Mouse (Mus musculus) small intestine, adult 2 months (tissue): ENCODE measurements around the gene Gm9918.

Experiments used
- CTCF ChIP-seq: fragments of 200-500 bp; IDR thresholded peaks from 2 replicates; pipeline ENCODE4 v1.5.1; 2012; ENCODE audit warnings: low read depth, mild to moderate bottlenecking, control low read depth, inconsistent platforms, low read length, moderate library complexity, mixed read lengths; ENCODE audit not compliant: insufficient replicate concordance, insufficient read length; ENCODE audit errors: extremely low read depth
- POLR2A ChIP-seq: fragments of 200-500 bp; IDR thresholded peaks from 2 replicates; pipeline ENCODE4 v1.6.1; 2012; ENCODE audit warnings: low read depth, mild to moderate bottlenecking, control low read depth, inconsistent platforms, low read length, moderate library complexity

DNA sequence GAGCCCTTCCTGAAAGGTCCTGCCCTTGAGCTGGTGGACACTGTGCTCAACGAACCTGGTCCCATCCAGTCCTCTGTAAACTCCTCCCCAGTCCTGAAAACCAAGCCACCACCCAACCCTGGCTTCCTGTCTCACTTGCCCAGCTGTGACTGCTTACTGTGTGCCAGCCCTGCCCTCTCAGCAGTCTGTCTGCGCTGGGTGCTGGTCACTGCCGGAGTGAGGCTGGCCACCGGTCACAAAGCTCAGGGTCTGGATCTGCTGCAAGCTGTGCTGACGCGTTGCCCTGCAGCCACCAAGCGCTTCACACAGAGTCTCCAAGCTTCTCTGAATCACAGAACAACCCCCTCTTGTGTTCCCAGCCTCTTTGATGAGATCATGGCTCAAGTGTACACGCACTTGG is 44.9 kb downstream of the Gm9918 start:
- no peak for TF ChIP-seq POLR2A
- TF ChIP-seq CTCF = no peak
